Mouse (Mus musculus) CH12.LX (cell line): ENCODE data around the gene Nphp3. TPM values are rescaled to one million over a fixed set of nuclear protein-coding genes. Genes with fewer than 3 reads are reported as not detected.

ENCODE experiments used
- DNase-seq: peaks from one replicate; pipeline ENCODE4 v3.0.0-alpha.2; 2013; ENCODE audit errors: extremely low read depth
- H3K27ac ChIP-seq: 2 replicates; pipeline ENCODE4 v1.5.1; 2012; ENCODE audit warnings: low read depth, mild to moderate bottlenecking, control low read depth, moderate library complexity; ENCODE audit not compliant: insufficient read depth
- H3K27me3 ChIP-seq: replicated peaks from 2 replicates; pipeline ENCODE3; 2012; ENCODE audit warnings: inconsistent platforms
- H3K36me3 ChIP-seq, 2 experiments: replicated peaks in 1 of 2; 2 replicates each; pipeline versions ENCODE3 to v1.6.1; 2012; ENCODE audit warnings: inconsistent platforms in 1 of 2, low read length in 1 of 2, mild to moderate bottlenecking in 1 of 2, mixed read lengths in 1 of 2, moderate library complexity in 1 of 2; ENCODE audit not compliant: control insufficient read depth in 1 of 2, insufficient read depth in 1 of 2
- H3K4me1 ChIP-seq, 2 experiments: 2 replicates each; pipeline ENCODE4 v1.6.1; 2012; ENCODE audit warnings: inconsistent platforms in 1 of 2, moderate library complexity in 1 of 2; ENCODE audit not compliant: insufficient read depth in 2 of 2, control insufficient read depth in 1 of 2
- H3K4me2 ChIP-seq: 2 replicates; pipeline ENCODE4 v1.6.1; 2012; ENCODE audit warnings: low read depth, mild to moderate bottlenecking, control low read depth; ENCODE audit not compliant: poor library complexity, insufficient read depth, severe bottlenecking
- H3K4me3 ChIP-seq, 3 experiments: fragments of 150-350 bp in 1 of 3; sonication (generic) in 1 of 3; replicated peaks in 1 of 3; 2 replicates each; pipeline versions ENCODE3 to v1.5.1; 2011 to 2012; ENCODE audit warnings: low read depth in 2 of 3, low read length in 2 of 3, mild to moderate bottlenecking in 2 of 3, moderate library complexity in 2 of 3, control low read depth in 1 of 3, improper control_type of control experiment in 1 of 3, inconsistent platforms in 1 of 3, mixed read lengths in 1 of 3; ENCODE audit not compliant: poor library complexity in 1 of 3
- H3K79me2 ChIP-seq: replicated peaks from 2 replicates; pipeline ENCODE4 v1.6.1; 2012; ENCODE audit warnings: mild to moderate bottlenecking, moderate library complexity; ENCODE audit not compliant: control insufficient read depth, poor library complexity, insufficient read depth, severe bottlenecking; ENCODE audit errors: extremely low read depth
- H3K9ac ChIP-seq: 2 replicates; pipeline ENCODE4 v1.6.1; 2012; ENCODE audit warnings: low read depth, mild to moderate bottlenecking, control low read depth, moderate library complexity; ENCODE audit not compliant: insufficient read depth
- H3K9me3 ChIP-seq: replicated peaks from 2 replicates; pipeline ENCODE3; 2012; ENCODE audit warnings: low read length, inconsistent platforms, mixed read lengths
- CHD1 ChIP-seq: IDR thresholded peaks from 2 replicates; pipeline ENCODE4 v1.6.1; 2012; ENCODE audit warnings: low read depth, low read length, improper control_type of control experiment, inconsistent platforms
- CTCF ChIP-seq, 2 experiments: IDR thresholded peaks in 1 of 2; conservative IDR thresholded peaks in 1 of 2; 2 replicates each; pipeline ENCODE4 v1.5.1; 2011 to 2012; ENCODE audit warnings: low read depth in 2 of 2, low read length in 2 of 2, improper control_type of control experiment in 1 of 2, inconsistent platforms in 1 of 2, mild to moderate bottlenecking in 1 of 2, moderate library complexity in 1 of 2
- ELF1 ChIP-seq: IDR thresholded peaks from 2 replicates; pipeline ENCODE4 v1.6.1; 2014; ENCODE audit warnings: low read depth, mild to moderate bottlenecking, inconsistent platforms, low read length, improper control_type of control experiment
- EP300 ChIP-seq: IDR thresholded peaks from 2 replicates; pipeline ENCODE4 v1.6.1; 2011; ENCODE audit warnings: low read length, improper control_type of control experiment
- ETS1 ChIP-seq: conservative IDR thresholded peaks from 2 replicates; pipeline ENCODE4 v1.6.1; 2012; ENCODE audit warnings: low read depth, mild to moderate bottlenecking, inconsistent platforms, low read length, improper control_type of control experiment, moderate library complexity
- HCFC1 ChIP-seq: IDR thresholded peaks from 2 replicates; pipeline ENCODE4 v1.6.1; 2012; ENCODE audit warnings: low read depth, mild to moderate bottlenecking, inconsistent platforms, low read length, improper control_type of control experiment
- IRF4 ChIP-seq: IDR thresholded peaks from 2 replicates; pipeline ENCODE4 v1.6.1; 2014; ENCODE audit warnings: low read depth, mild to moderate bottlenecking, inconsistent platforms, low read length, improper control_type of control experiment
- JUN ChIP-seq: IDR thresholded peaks from 2 replicates; pipeline ENCODE4 v1.6.1; 2011; ENCODE audit warnings: low read depth, mild to moderate bottlenecking, low read length, improper control_type of control experiment, moderate library complexity; ENCODE audit not compliant: insufficient read depth
- JUND ChIP-seq: conservative IDR thresholded peaks from 2 replicates; pipeline ENCODE4 v1.6.1; 2011; ENCODE audit warnings: low read depth, low read length, improper control_type of control experiment
- KAT2A ChIP-seq: IDR thresholded peaks from 2 replicates; pipeline ENCODE4 v1.6.1; 2012; ENCODE audit warnings: low read length, improper control_type of control experiment, inconsistent platforms; ENCODE audit not compliant: insufficient replicate concordance
- MAZ ChIP-seq: IDR thresholded peaks from 2 replicates; pipeline ENCODE4 v1.6.1; 2012; ENCODE audit warnings: low read depth, mild to moderate bottlenecking, inconsistent platforms, low read length, improper control_type of control experiment, moderate library complexity
- MEF2A ChIP-seq: IDR thresholded peaks from 2 replicates; pipeline ENCODE4 v1.6.1; 2014; ENCODE audit warnings: low read depth, mild to moderate bottlenecking, inconsistent platforms, low read length, improper control_type of control experiment, borderline replicate concordance
- MXI1 ChIP-seq: IDR thresholded peaks from 2 replicates; pipeline ENCODE4 v1.6.1; 2011; ENCODE audit warnings: mild to moderate bottlenecking, low read depth, low read length, improper control_type of control experiment
- MYC ChIP-seq: IDR thresholded peaks from 2 replicates; pipeline ENCODE4 v1.6.1; 2011; ENCODE audit warnings: low read depth, mild to moderate bottlenecking, improper control_type of control experiment, low read length
- NRF1 ChIP-seq: IDR thresholded peaks from 2 replicates; pipeline ENCODE4 v1.6.1; 2014; ENCODE audit warnings: low read depth, mild to moderate bottlenecking, inconsistent platforms, low read length, improper control_type of control experiment, moderate library complexity
- POLR2A ChIP-seq: IDR thresholded peaks from 2 replicates; pipeline ENCODE4 v1.6.1; 2011; ENCODE audit warnings: low read depth, mild to moderate bottlenecking, improper control_type of control experiment, low read length
- RAD21 ChIP-seq: IDR thresholded peaks from 2 replicates; pipeline ENCODE4 v1.6.1; 2011; ENCODE audit warnings: low read depth, mild to moderate bottlenecking, low read length, improper control_type of control experiment, moderate library complexity
- RCOR1 ChIP-seq: conservative IDR thresholded peaks from 2 replicates; pipeline ENCODE4 v1.6.1; 2012; ENCODE audit warnings: low read depth, mild to moderate bottlenecking, inconsistent platforms, low read length, improper control_type of control experiment
- SIN3A ChIP-seq: IDR thresholded peaks from 2 replicates; pipeline ENCODE4 v1.6.1; 2012; ENCODE audit warnings: low read length, improper control_type of control experiment, inconsistent platforms
- SMC3 ChIP-seq: IDR thresholded peaks from 2 replicates; pipeline ENCODE4 v1.6.1; 2011; ENCODE audit warnings: low read depth, low read length, improper control_type of control experiment
- TBP ChIP-seq: conservative IDR thresholded peaks from 2 replicates; pipeline ENCODE4 v1.6.1; 2011; ENCODE audit warnings: low read depth, low read length, improper control_type of control experiment
- TCF12 ChIP-seq: IDR thresholded peaks from 2 replicates; pipeline ENCODE4 v1.6.1; 2014; ENCODE audit warnings: low read depth, mild to moderate bottlenecking, inconsistent platforms, low read length, improper control_type of control experiment
- UBTF ChIP-seq: IDR thresholded peaks from 2 replicates; pipeline ENCODE4 v1.6.1; 2012; ENCODE audit warnings: low read depth, mild to moderate bottlenecking, inconsistent platforms, low read length, improper control_type of control experiment, moderate library complexity
- USF1 ChIP-seq: IDR thresholded peaks from 2 replicates; pipeline ENCODE4 v1.6.1; 2014; ENCODE audit warnings: low read depth, mild to moderate bottlenecking, inconsistent platforms, low read length, improper control_type of control experiment
- USF2 ChIP-seq: conservative IDR thresholded peaks from 2 replicates; pipeline ENCODE4 v1.6.1; 2011; ENCODE audit warnings: low read depth, low read length, improper control_type of control experiment
- ZC3H11A ChIP-seq: IDR thresholded peaks from 2 replicates; pipeline ENCODE4 v1.6.1; 2012; ENCODE audit warnings: low read depth, mild to moderate bottlenecking, inconsistent platforms, low read length, improper control_type of control experiment
- ZKSCAN1 ChIP-seq: IDR thresholded peaks from 2 replicates; pipeline ENCODE4 v1.6.1; 2012; ENCODE audit warnings: low read depth, inconsistent platforms, low read length, improper control_type of control experiment, borderline replicate concordance
- ZMIZ1 ChIP-seq: IDR thresholded peaks from 2 replicates; pipeline ENCODE4 v1.6.1; 2012; ENCODE audit warnings: low read depth, mild to moderate bottlenecking, inconsistent platforms, low read length, improper control_type of control experiment
- ZNF384 ChIP-seq: IDR thresholded peaks from 2 replicates; pipeline ENCODE4 v1.6.1; 2012; ENCODE audit warnings: low read depth, low read length, improper control_type of control experiment, inconsistent platforms
- dilution Hi-C: fragments of 300-500 bp; cut with MboI; formaldehyde crosslinking; loops from 2 replicates; pipeline ENCODE4 v1.14.3; 2020; ENCODE audit warnings: low sequenced_read_pairs; ENCODE audit not compliant: extremely low pct_unique_long_range_greater_than_20kb, extremely low pct_ligation_motif_present
- in situ Hi-C: fragments of 300-500 bp; cut with MboI; formaldehyde crosslinking; loops from 3 replicates; pipeline ENCODE4 v1.14.3; 2019; ENCODE audit warnings: low sequenced_read_pairs, low pct_ligation_motif_present, low pct_unique_long_range_greater_than_20kb, mixed read lengths
- polyA plus RNA-seq: library from polyadenylated mRNA; unstranded; fragments of >175 nt; gene quantifications from 2 replicates; pipeline ENCODE4 v1.2.1, GENCODE M21; 2012; ENCODE audit warnings: low read depth; ENCODE audit not compliant: insufficient read length
- total RNA-seq, 2 experiments: library from RNA; depleted of rRNA; stranded (reverse); fragments of 300-350 nt in 1 of 2; fragments of >200 nt in 1 of 2; gene quantifications; 2 replicates each; pipeline ENCODE4 v1.2.3; 2012 to 2014

Gene Nphp3
- total and polyA plus RNA-seq, 3 experiments, result 1.3 to 2.9 (median 2.3) TPM

- in situ Hi-C loops, result loop anchor here (5.0 to 10.0 kb wide), 2 partner anchors 242 to 369 kb away; no protein-coding TSS in a partner anchor
- TF ChIP-seq JUND, result no peak
- no peak for TF ChIP-seq KAT2A
- TF ChIP-seq USF1, result no peak
- peak; percentile 92 for TF ChIP-seq RAD21
- no peak for TF ChIP-seq TBP
- no peak for TF ChIP-seq JUN
- TF ChIP-seq SMC3, result peak; percentile 78
- TF ChIP-seq ETS1, result no peak
- no peak for TF ChIP-seq SIN3A
- TF ChIP-seq POLR2A, result no peak
- peak in 1 of 2 experiments; percentile 81; a peak in 2 of 4 replicates for TF ChIP-seq CTCF (conservative IDR thresholded peaks at IDR 0.05 in 1 of 2, IDR thresholded peaks at IDR 0.05 in 1 of 2; ENCODE audit: low read depth in 2 of 2, low read length in 2 of 2)
- no peak for TF ChIP-seq TCF12
- TF ChIP-seq MXI1, result no peak
- no peak; the same call in 1 of the 2 replicates for TF ChIP-seq ZC3H11A
- TF ChIP-seq ELF1, result no peak
- TF ChIP-seq EP300, result no peak
- no peak for TF ChIP-seq MYC
- TF ChIP-seq NRF1, result no peak
- TF ChIP-seq USF2, result no peak
- Histone ChIP-seq H3K9me3 (no peaks in the 10 kb centered on the region), H3K4me1 (no peaks in the 10 kb centered on the region; a peak in 1 of 4 replicates), H3K27ac (no peak overlapping the region), H3K4me3 (no peak overlapping the region), H3K79me2 (no peaks in the 10 kb centered on the region), H3K27me3 (peaks cover 19% of the 10 kb centered on the region), H3K4me2 (no peak overlapping the region), H3K36me3 (no peaks in the 10 kb centered on the region), H3K9ac (no peak overlapping the region)
- dilution Hi-C loops, result no loop called here
- DNase-seq, result peak; percentile 72
Measured at GRCm38 (mm10) chr9:103996496-103996895, 5.8 kb upstream of the Nphp3 start.

- no peaks in the 10 kb centered on the region for H3K9me3 ChIP-seq
- H3K9ac ChIP-seq, result no peak overlapping the region
- H3K4me1 ChIP-seq, result peaks cover 3 to 7% of the 10 kb centered on the region in 2 experiments
- H3K4me2 ChIP-seq, result no peak overlapping the region
- H3K79me2 ChIP-seq, result no peaks in the 10 kb centered on the region
- H3K27me3 ChIP-seq, result peaks cover 21% of the 10 kb centered on the region
- dilution Hi-C loops, result no loop called here
- DNase-seq, result no peak
- TF ChIP-seq IRF4, result no peak
- no peak for TF ChIP-seq MXI1
- TF ChIP-seq ZNF384, result no peak
- no peak for TF ChIP-seq ETS1
- no peak for TF ChIP-seq ZKSCAN1
- no peak for TF ChIP-seq ZC3H11A
- no peak for TF ChIP-seq USF2
- no peak for TF ChIP-seq HCFC1
- TF ChIP-seq MYC, result no peak
- no peak for TF ChIP-seq JUN
- no peak for TF ChIP-seq ZMIZ1
- TF ChIP-seq JUND, result no peak
- TF ChIP-seq CHD1, result no peak
- no peak for TF ChIP-seq RAD21
- TF ChIP-seq NRF1, result no peak
- no peak for TF ChIP-seq RCOR1
- TF ChIP-seq UBTF, result no peak
- TF ChIP-seq MEF2A, result no peak
- TF ChIP-seq CTCF (conservative IDR thresholded peaks at IDR 0.05 in 1 of 2, IDR thresholded peaks at IDR 0.05 in 1 of 2; ENCODE audit: low read depth in 2 of 2, low read length in 2 of 2), result no peak
- TF ChIP-seq MAZ, result no peak
- H3K4me3 ChIP-seq, result no peak overlapping the region
- no peak overlapping the region for H3K27ac ChIP-seq
- H3K36me3 ChIP-seq, result peaks cover 0 to 2% of the 10 kb centered on the region in 2 experiments
- in situ Hi-C loops, result loop anchor here (25.0 kb wide), 1 partner anchor 513 kb away; the partner anchor contains the start of gene Bfsp2
Measured at GRCm38 (mm10) chr9:104000601-104001000, 1.7 kb upstream of the Nphp3 start.
